Mouse (Mus musculus) layer of hippocampus, adult 11-12 months (tissue): ENCODE data around the gene Aven.
A peak's percentile ranks its signal among the peaks of the same experiment; 100 is the strongest.
"Not testable (repeated sequence)": the region's sequence is repeated elsewhere in the genome, so short reads cannot be mapped to it uniquely, and the experiment has no call there.

Experiments used
- DNase-seq: peaks from one replicate; pipeline ENCODE4 v3.0.0; 2022; ENCODE audit warnings: low spot score

Gene Aven

GRCm38 (mm10) chr2:112492856-112493538 is at the start of gene Aven:
Aven (plus strand) TSS chr2:112492964.
- DNase-seq, result peak; percentile 79

- DNase-seq, result no peak
Observed at GRCm38 (mm10) chr2:112443491-112443890, 49.3 kb upstream of the Aven start.

GRCm38 (mm10) chr2:112445511-112445910 is 47.3 kb upstream of the Aven start:
- DNase-seq, result no peak

GRCm38 (mm10) chr2:112448046-112448445 is 44.7 kb upstream of the Aven start:
- DNase-seq, result not testable (repeated sequence)

GRCm38 (mm10) chr2:112448510-112449059 is 44.2 kb upstream of the Aven start:
- DNase-seq, result no peak

GRCm38 (mm10) chr2:112449597-112450296 is 43.0 kb upstream of the Aven start:
- DNase-seq, result no peak

GRCm38 (mm10) chr2:112452513-112452912 is 40.3 kb upstream of the Aven start:
- not testable (repeated sequence) for DNase-seq

- DNase-seq, result no peak
Observed at GRCm38 (mm10) chr2:112454125-112454861, 38.5 kb upstream of the Aven start.

GRCm38 (mm10) chr2:112454862-112455564 is 37.8 kb upstream of the Aven start, which contains the start of gene Emc7:
Emc7 (plus strand) TSS chr2:112454997.
- DNase-seq, result peak; percentile 94

- DNase-seq, result no peak
Observed at GRCm38 (mm10) chr2:112460557-112460956, 32.2 kb upstream of the Aven start.

GRCm38 (mm10) chr2:112469542-112469941 is 23.2 kb upstream of the Aven start:
- no peak for DNase-seq

GRCm38 (mm10) chr2:112470961-112471381 is 21.8 kb upstream of the Aven start:
- no peak for DNase-seq

GRCm38 (mm10) chr2:112472076-112472475 is 20.7 kb upstream of the Aven start:
- DNase-seq, result no peak

GRCm38 (mm10) chr2:112474997-112475724 is 17.6 kb upstream of the Aven start:
- no peak for DNase-seq

- DNase-seq, result no peak
Observed at GRCm38 (mm10) chr2:112476554-112476953, 16.2 kb upstream of the Aven start.

GRCm38 (mm10) chr2:112480669-112481068 is 12.1 kb upstream of the Aven start, which contains the start of gene Chrm5:
Chrm5 (minus strand) TSS chr2:112480769.
- DNase-seq, result no peak

GRCm38 (mm10) chr2:112481564-112481963 is 11.2 kb upstream of the Aven start:
- DNase-seq, result no peak

GRCm38 (mm10) chr2:112482533-112483333 is 10.0 kb upstream of the Aven start:
- DNase-seq, result no peak

GRCm38 (mm10) chr2:112483334-112483651 is 9.5 kb upstream of the Aven start:
- no peak for DNase-seq

- DNase-seq, result no peak
Observed at GRCm38 (mm10) chr2:112484886-112485285, 7.9 kb upstream of the Aven start.
